Mouse (Mus musculus) G1E (cell line): ENCODE data around the gene Xpo5. TPM values are rescaled to one million over a fixed set of nuclear protein-coding genes. Genes with fewer than 3 reads are reported as not detected.

Source experiments
- ATAC-seq: 2 replicates; pipeline ENCODE4 v1.8.0; 2016; ENCODE audit warnings: mild to moderate bottlenecking; ENCODE audit not compliant: insufficient number of reproducible peaks, poor library complexity, low FRiP score, severe bottlenecking; ENCODE audit errors: extremely low read depth
- DNase-seq: peaks from one replicate; pipeline ENCODE4 v3.0.0; 2012; ENCODE audit warnings: low spot score
- H3K27me3 ChIP-seq: 2 replicates; pipeline ENCODE4 v1.6.1; 2012; ENCODE audit warnings: mild to moderate bottlenecking, low read length, inconsistent platforms; ENCODE audit not compliant: insufficient read depth
- H3K36me3 ChIP-seq: replicated peaks from 2 replicates; pipeline ENCODE3; 2012; ENCODE audit warnings: mild to moderate bottlenecking, inconsistent platforms
- H3K4me1 ChIP-seq: 2 replicates; pipeline ENCODE4 v1.6.1; 2012; ENCODE audit warnings: low read depth, low read length, inconsistent platforms, mixed read lengths; ENCODE audit not compliant: insufficient read depth
- H3K4me3 ChIP-seq: 2 replicates; pipeline ENCODE4 v1.5.1; 2012; ENCODE audit warnings: low read depth, mild to moderate bottlenecking, inconsistent platforms, low read length, moderate library complexity, mixed read lengths
- H3K9me3 ChIP-seq: replicated peaks from 2 replicates; pipeline ENCODE4 v1.6.1; 2012; ENCODE audit warnings: inconsistent platforms
- CTCF ChIP-seq: IDR thresholded peaks from 2 replicates; pipeline ENCODE4 v1.5.1; 2012; ENCODE audit warnings: low read depth, low read length, inconsistent platforms, mixed read lengths
- GATA1 ChIP-seq: IDR thresholded peaks from 2 replicates; pipeline ENCODE4 v1.6.1; 2012; ENCODE audit warnings: borderline replicate concordance, low read length, inconsistent platforms, mixed read lengths
- GATA2 ChIP-seq: IDR thresholded peaks from 2 replicates; pipeline ENCODE4 v1.6.1; 2012; ENCODE audit warnings: low read depth, low read length, inconsistent platforms, borderline replicate concordance
- POLR2AphosphoS5 ChIP-seq: IDR thresholded peaks from 2 replicates; pipeline ENCODE4 v1.6.1; 2012; ENCODE audit warnings: low read depth, low read length, inconsistent platforms; ENCODE audit not compliant: insufficient replicate concordance
- TAL1 ChIP-seq: conservative IDR thresholded peaks from 2 replicates; pipeline ENCODE4 v1.6.1; 2012; ENCODE audit warnings: low read depth, low read length, inconsistent platforms, mixed read lengths
- polyA plus RNA-seq: library from polyadenylated mRNA; stranded (reverse); fragments of >175 nt; gene quantifications from 2 replicates; pipeline ENCODE4 v1.2.3, GENCODE M21; 2012
- total RNA-seq, 2 experiments: library from RNA; stranded (forward) in 1 of 2; stranded (reverse) in 1 of 2; fragments of 200-1000 nt in 1 of 2; fragments of >200 nt in 1 of 2; fragmentation: Nextera tagmentation in 1 of 2; gene quantifications; 2 replicates each; pipeline ENCODE4 v1.2.3; 2014 to 2017

Gene Xpo5
- total RNA-seq (2014; fragmentation: Nextera tagmentation) (65.6 and 77.6 TPM in 2 replicates), total RNA-seq (2017) (50.9 and 55.3 TPM in 2 replicates), polyA plus RNA-seq (14.1 and 24.8 TPM in 2 replicates)

DNA sequence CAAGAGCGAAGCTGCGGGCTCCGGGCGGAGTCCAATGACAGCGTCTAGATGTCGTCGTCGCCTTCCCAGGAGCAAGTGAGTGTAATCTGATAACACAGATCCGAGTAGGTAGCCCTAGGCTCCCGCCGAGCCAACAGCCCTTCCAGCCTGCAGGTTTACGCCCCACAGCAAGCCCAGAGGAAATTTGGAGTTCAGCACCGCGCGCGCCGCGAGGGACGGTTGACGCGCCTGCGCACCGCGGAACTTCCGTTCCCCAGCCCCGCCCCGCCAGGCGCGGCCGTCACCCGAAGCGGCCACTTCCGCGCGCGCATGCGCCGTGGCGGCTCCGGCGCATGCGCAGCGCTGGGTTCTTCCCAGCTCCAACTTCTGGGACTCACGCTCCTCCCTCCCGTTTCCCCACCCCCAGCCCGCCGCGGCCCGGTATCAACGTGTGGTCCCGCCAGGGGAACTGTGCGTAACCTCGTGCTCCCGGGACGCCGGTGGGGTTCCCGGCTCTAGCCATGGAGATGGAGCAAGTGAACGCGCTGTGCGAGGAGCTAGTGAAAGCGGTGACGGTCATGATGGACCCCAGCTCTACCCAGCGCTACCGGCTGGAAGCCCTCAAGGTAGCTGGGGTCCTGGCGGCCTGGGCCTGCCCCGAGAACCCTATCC lies at the start of gene Xpo5, which contains the start of gene Polh:
TSS of gene Xpo5 (plus strand) at position 362 of the 651 bp plus-strand sequence.
TSS of gene Polh (minus strand) at position 225 of the 651 bp plus-strand sequence.
- DNase-seq (peak; percentile 88), ATAC-seq (peak; percentile 74)
- peak within 1 kb of the TSS; percentile 97 for H3K4me3 ChIP-seq
- TF ChIP-seq CTCF (no peak), POLR2AphosphoS5 (no peak), GATA1 (no peak)
- H3K9me3 ChIP-seq: no peaks in the 10 kb centered on the region
- peaks cover 50% of the 10 kb centered on the region for H3K4me1 ChIP-seq
- H3K27me3 ChIP-seq: no peaks in the 10 kb centered on the region
- peaks cover 59% of the 10 kb centered on the region for H3K36me3 ChIP-seq

DNA sequence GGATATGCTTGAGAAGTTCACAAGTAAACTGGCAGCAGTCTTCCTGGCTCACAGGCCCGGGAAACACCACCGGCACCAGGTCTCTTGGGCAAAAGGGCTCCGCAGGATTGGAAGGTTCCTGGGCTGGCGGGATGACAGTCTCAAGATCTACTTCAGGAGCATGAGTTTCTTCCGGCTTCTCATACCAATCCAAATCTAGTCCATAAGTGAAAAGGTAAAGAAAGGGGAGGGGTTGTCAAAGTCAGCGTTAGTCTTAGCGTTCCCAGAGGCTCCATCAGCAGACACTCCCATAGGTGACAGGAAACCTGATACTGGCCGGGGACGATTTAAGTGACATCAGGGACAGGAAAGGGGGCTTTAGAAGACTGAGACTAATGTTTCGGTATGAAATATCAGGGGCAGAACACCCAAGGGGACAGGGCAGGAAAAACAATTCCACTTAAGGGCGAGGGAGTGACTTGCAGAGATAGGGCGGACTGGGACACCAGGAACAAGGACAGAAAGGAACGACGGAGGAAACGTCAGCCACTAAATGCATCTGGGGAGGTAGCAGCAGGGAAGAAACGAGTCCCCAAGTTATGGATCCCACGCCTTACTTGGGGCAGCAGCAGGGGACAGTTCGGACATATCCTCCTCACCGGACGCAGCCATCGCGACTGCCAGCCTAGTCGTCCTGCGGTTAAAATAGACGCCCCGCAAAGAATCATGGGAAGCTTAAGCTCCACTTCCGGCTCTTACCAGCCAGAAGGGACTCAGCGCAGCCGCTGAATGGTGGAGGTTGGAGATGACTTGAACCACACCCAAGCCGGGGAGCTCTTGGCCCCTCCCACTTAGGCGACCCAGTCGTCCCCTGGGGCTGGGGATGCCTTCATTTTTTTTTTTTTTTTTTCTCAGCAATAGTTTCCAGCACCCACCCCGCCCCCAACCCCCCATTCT lies 49.5 kb upstream of the Xpo5 start, which contains the start of gene Mad2l1bp:
TSS of gene Mad2l1bp (minus strand) at position 707 of the 936 bp plus-strand sequence.
- Histone ChIP-seq H3K4me3 (peak within 1 kb of the TSS; percentile 83), H3K9me3 (no peaks in the 10 kb centered on the region), H3K36me3 (peaks cover 20% of the 10 kb centered on the region), H3K27me3 (no peaks in the 10 kb centered on the region), H3K4me1 (peaks cover 38% of the 10 kb centered on the region)
- DNase-seq (peak; percentile 85), ATAC-seq (peak; percentile 94)
- TF ChIP-seq POLR2AphosphoS5 (peak; percentile 83; the same call in 1 of the 2 replicates), GATA1 (no peak)

DNA sequence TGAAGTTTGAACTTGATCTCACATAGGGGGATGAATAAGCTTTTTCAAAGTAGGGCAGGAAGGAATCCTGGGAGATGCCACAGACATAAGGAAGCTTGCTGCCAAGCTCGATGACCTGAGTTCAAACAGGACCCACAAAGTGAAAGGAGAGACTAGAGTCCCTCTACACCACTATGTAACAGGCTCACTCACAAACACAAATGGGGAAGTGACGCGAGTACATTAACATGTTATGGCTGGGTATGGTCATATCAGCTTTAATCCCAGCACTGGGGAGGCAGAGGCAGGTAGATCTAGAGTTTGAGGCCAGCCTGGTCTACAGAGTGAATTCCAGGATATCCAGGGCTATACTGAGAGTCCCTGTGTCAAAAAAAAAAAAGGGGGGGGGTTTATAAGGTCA lies 48.2 kb upstream of the Xpo5 start:
- no peak for DNase-seq
- H3K27me3 ChIP-seq: no peaks in the 10 kb centered on the region
- no peaks in the 10 kb centered on the region for H3K9me3 ChIP-seq
- ATAC-seq: no peak
- H3K4me3 ChIP-seq: no peak overlapping the region
- H3K4me1 ChIP-seq: peaks cover 48% of the 10 kb centered on the region
- TF ChIP-seq TAL1 (no peak), GATA1 (no peak), POLR2AphosphoS5 (no peak), GATA2 (no peak), CTCF (no peak)
- H3K36me3 ChIP-seq: peaks cover 9% of the 10 kb centered on the region

- no peak for DNase-seq
- TF ChIP-seq GATA2 (no peak), POLR2AphosphoS5 (no peak), GATA1 (no peak), TAL1 (no peak), CTCF (no peak)
- Histone ChIP-seq H3K27me3 (no peaks in the 10 kb centered on the region), H3K9me3 (no peaks in the 10 kb centered on the region), H3K36me3 (peaks cover under 1% of the 10 kb centered on the region), H3K4me3 (no peak overlapping the region; the same call in 1 of the 2 replicates), H3K4me1 (peaks cover 57% of the 10 kb centered on the region)
- no peak for ATAC-seq
Measured at GRCm38 (mm10) chr17:46156680-46157079, 45.9 kb upstream of the Xpo5 start.

- peaks cover 60% of the 10 kb centered on the region for H3K4me1 ChIP-seq
- DNase-seq (no peak), ATAC-seq (no peak)
- H3K27me3 ChIP-seq: no peaks in the 10 kb centered on the region
- no peak for TF ChIP-seq TAL1
- TF ChIP-seq GATA1: no peak
- TF ChIP-seq POLR2AphosphoS5: no peak
- no peak for TF ChIP-seq GATA2
- no peak for TF ChIP-seq CTCF
- no peak overlapping the region for H3K4me3 ChIP-seq
- no peaks in the 10 kb centered on the region for H3K9me3 ChIP-seq
- no peaks in the 10 kb centered on the region for H3K36me3 ChIP-seq
Measured at GRCm38 (mm10) chr17:46157131-46157530, 45.5 kb upstream of the Xpo5 start.

GRCm38 (mm10) chr17:46159236-46159635 lies 43.3 kb upstream of the Xpo5 start:
- ATAC-seq: no peak
- peak overlapping the region; percentile 74; the same call in 1 of the 2 replicates for H3K4me3 ChIP-seq
- H3K27me3 ChIP-seq: no peaks in the 10 kb centered on the region
- TF ChIP-seq CTCF (no peak), TAL1 (peak; percentile 80), GATA1 (no peak)
- H3K36me3 ChIP-seq: peaks cover 12% of the 10 kb centered on the region
- no peak for DNase-seq
- H3K9me3 ChIP-seq: no peaks in the 10 kb centered on the region
- H3K4me1 ChIP-seq: peaks cover 66% of the 10 kb centered on the region
